In the genomic region with DNA sequence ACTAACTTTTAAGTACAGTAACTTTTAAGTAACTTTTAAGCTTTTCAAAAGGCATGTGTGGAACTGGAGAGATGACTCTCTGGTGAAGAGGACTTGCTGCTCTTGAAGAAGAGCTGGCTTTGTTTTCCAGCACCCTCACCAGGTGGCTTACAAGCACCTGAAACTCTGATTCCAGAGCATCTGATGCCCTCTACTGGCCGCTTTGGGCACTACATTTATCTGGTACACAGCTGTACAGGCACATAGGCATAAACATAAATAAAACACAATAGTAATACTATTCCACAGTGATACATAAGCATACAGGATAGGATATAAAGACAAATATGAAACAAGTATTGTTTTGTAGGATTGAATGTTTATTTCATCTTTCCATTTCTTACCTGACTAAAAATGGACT, we compare ENCODE assay signal across 10 mouse cellular contexts.
DNase-seq lines count a peak whose midpoint lies in the region; ATAC-seq and TF ChIP-seq lines count a peak whose summit lies in the region.
"Had no signal": no experiment of that assay in that cellular context is flagged by ENCODE, and none has a peak within 500 bp of the region (broad histone marks: within the 10 kb centered on the region; RNA-seq: fewer than 3 reads in every experiment).

No protein-coding gene starts in this region.

- peak; percentile 18 for DNase-seq in gastrocnemius, adult 2 months
- no peak for DNase-seq in gastrocnemius, postnatal 14 days
- peak; percentile 50 for DNase-seq in neural tube, embryonic 10.5 days (ENCODE audit: extremely low spot score, low spot score)
- DNase-seq in adrenal gland, adult 8-10 months = peak; percentile 3
- peak; percentile 2 for DNase-seq in naive thymus-derived CD4-positive, alpha-beta T cell, adult 2 months (ENCODE audit: low read depth)
- DNase-seq in layer of hippocampus, adult 11-12 months (ENCODE audit: low spot score) = no peak

- H3K4me1 ChIP-seq in neural tube, embryonic 15.5 days = no peaks in the 10 kb centered on the region
- no peaks in the 10 kb centered on the region for H3K4me1 ChIP-seq in embryonic fibroblast, embryonic 13.5 days (ENCODE audit: control insufficient read depth, insufficient read depth, low read length)
- H3K4me1 ChIP-seq: limb, embryonic 15.5 days had no signal

- no peaks in the 10 kb centered on the region for H3K36me3 ChIP-seq in neural tube, embryonic 15.5 days
- H3K36me3 ChIP-seq: embryonic facial prominence, embryonic 12.5 days; limb, embryonic 15.5 days had no signal

- WGBS in neural tube, embryonic 15.5 days = 5% methylated on average over 1 of the region's 1 CpGs

- TF ChIP-seq POLR2A in embryonic fibroblast, embryonic 13.5 days (IDR thresholded peaks at IDR 0.05; ENCODE audit: low read depth, low read length) = no peak

- no peak for ATAC-seq in neural tube, embryonic 15.5 days (ENCODE audit: low FRiP score)

- no peak overlapping the region for H3K9ac ChIP-seq in neural tube, embryonic 15.5 days (replicated peaks)
- H3K9ac ChIP-seq: embryonic facial prominence, embryonic 12.5 days; limb, embryonic 15.5 days had no signal

- no peaks in the 10 kb centered on the region for H3K9me3 ChIP-seq in neural tube, embryonic 15.5 days (replicated peaks)
- H3K9me3 ChIP-seq: embryonic facial prominence, embryonic 12.5 days; limb, embryonic 15.5 days had no signal

- intact Hi-C loops in gastrocnemius, adult 2 months (cut with DNase I) = no loop called here
- intact Hi-C loops in gastrocnemius, postnatal 14 days (cut with DNase I; ENCODE audit: low total_unique reads) = no loop called here

- H3K4me2 ChIP-seq in neural tube, embryonic 15.5 days = no peak overlapping the region
- H3K4me2 ChIP-seq: embryonic facial prominence, embryonic 12.5 days; limb, embryonic 15.5 days had no signal

- no peak overlapping the region for H3K4me3 ChIP-seq in gastrocnemius, adult 2 months
- no peak overlapping the region for H3K4me3 ChIP-seq in neural tube, embryonic 15.5 days (replicated peaks)
- no peak overlapping the region for H3K4me3 ChIP-seq in embryonic fibroblast, embryonic 13.5 days (ENCODE audit: insufficient read depth, low read length)
- H3K4me3 ChIP-seq: embryonic facial prominence, embryonic 12.5 days; limb, embryonic 15.5 days had no signal

- H3K27ac ChIP-seq in gastrocnemius, adult 2 months = no peak overlapping the region
- H3K27ac ChIP-seq in neural tube, embryonic 15.5 days (replicated peaks) = no peak overlapping the region
- no peak overlapping the region for H3K27ac ChIP-seq in embryonic fibroblast, embryonic 13.5 days (ENCODE audit: insufficient read depth, low read length)
- H3K27ac ChIP-seq: embryonic facial prominence, embryonic 12.5 days; limb, embryonic 15.5 days had no signal

- TF ChIP-seq CTCF in gastrocnemius, adult 2 months (IDR thresholded peaks at IDR 0.05) = peak; percentile 63
- TF ChIP-seq CTCF in embryonic fibroblast, embryonic 13.5 days (IDR thresholded peaks at IDR 0.05; ENCODE audit: borderline replicate concordance, insufficient read depth, low read length) = 0 out of 2 replicates have a peak, but pooled peaks have one; percentile 12

- no peaks in the 10 kb centered on the region for H3K27me3 ChIP-seq in neural tube, embryonic 15.5 days (replicated peaks)
- H3K27me3 ChIP-seq: embryonic facial prominence, embryonic 12.5 days; limb, embryonic 15.5 days had no signal

Comparison
In these comparisons a context has a peak if more than half of its experiments do, and no peak if none do; other contexts are left out.
1. DNase-seq: peak in gastrocnemius, adult 2 months (single experiment), neural tube, embryonic 10.5 days (single experiment), adrenal gland, adult 8-10 months (single experiment) and naive thymus-derived CD4-positive, alpha-beta T cell, adult 2 months (single experiment); none in gastrocnemius, postnatal 14 days (single experiment) and layer of hippocampus, adult 11-12 months (single experiment).